Mouse (Mus musculus) heart, adult 8-10 months (tissue): ENCODE measurements at regions not wholly inside any gene's neighbourhood (a gene's known extent, or its start where the extent isn't known, plus 50 kb on each side); places are given as distances from the start of the nearest gene placed in this dataset.

ENCODE experiments used
- DNase-seq: peaks from one replicate; pipeline ENCODE4 v3.0.0; 2022; ENCODE audit warnings: low spot score

- no peak for DNase-seq
Observed at GRCm38 (mm10) chr5:39847187-39847586, 91.9 kb upstream of the Hs3st1 start.

- DNase-seq: peak; percentile 71
Observed at GRCm38 (mm10) chr5:39841186-39841585, 85.9 kb upstream of the Hs3st1 start.

GRCm38 (mm10) chr5:39840576-39840975, 85.3 kb upstream of the Hs3st1 start:
- DNase-seq: no peak

- peak; percentile 53 for DNase-seq
Observed at GRCm38 (mm10) chr5:39832565-39832964, 77.3 kb upstream of the Hs3st1 start.

GRCm38 (mm10) chr5:39824680-39825079, 69.4 kb upstream of the Hs3st1 start:
- DNase-seq: no peak

- DNase-seq: no peak
Observed at GRCm38 (mm10) chr5:39806643-39807042, 51.4 kb upstream of the Hs3st1 start.
